Mouse (Mus musculus): ENCODE results near the gene Ssbp4.
"Not testable (repeated sequence)": the region's sequence is repeated elsewhere in the genome, so short reads cannot be mapped to it uniquely, and the experiment has no call there.

The Ssbp4 gene

DNA sequence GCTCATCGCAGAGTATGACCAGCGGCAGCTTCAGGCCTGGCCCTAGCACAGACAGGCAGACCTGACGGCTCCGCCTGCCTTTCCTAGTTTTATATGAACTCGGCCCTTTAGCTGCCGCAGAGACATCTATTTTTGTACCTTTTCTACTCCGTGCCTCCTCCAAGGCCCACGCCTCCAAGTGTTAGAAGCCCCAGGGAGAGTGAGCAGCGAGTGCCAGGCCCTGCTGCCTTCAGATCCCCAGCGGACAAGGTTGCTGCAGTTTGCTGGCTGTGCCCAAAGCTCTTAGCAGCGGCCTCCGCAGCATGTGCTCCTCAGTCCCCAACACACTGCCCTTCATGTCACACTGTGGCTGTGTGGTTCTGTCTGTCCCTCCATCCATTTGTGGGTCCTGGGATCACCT, 17.1 kb downstream of the Ssbp4 start:
- no peak for DNase-seq (ENCODE audit: low read depth, low spot score)

DNA sequence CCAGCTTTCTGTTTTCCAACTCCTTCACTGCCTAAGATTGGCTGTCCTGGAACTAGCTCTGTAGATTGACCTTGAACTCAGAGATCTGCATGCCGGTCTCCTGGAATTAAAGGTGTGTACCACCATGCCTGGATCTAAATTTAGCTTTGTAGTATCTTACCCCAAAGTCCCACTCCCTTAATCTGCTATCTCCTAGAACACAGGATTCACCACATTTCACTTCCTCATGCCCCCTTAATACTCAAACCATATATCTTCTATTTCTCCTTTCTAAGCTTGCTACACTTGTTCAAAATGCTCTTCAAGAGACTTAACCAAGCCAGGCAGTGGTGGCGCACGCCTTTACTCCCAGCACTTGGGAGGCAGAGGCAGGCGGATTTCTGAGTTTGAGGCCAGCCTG, 20.7 kb downstream of the Ssbp4 start:
- not testable (repeated sequence) for DNase-seq (ENCODE audit: low read depth, low spot score)

DNA sequence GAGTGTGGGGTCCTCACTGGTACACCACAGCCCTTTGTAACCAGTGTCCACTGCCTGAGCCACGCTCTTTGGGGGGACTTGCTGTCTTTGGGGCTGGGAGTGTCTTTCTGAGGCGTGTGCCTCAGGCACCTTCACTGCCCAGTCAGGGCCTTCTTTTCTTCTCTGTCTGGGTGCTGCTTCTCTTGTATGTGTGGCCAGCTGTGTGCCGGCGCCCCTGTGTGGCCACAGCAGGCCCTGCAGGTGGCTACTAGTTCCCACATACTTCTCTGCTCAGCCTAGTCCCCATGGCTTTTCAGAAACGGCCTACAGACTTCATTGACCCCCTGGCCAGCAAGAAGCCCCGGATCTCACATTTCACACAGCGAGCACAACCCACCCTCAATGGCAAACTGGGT, 23.4 kb downstream of the Ssbp4 start:
- peak; percentile 65 for DNase-seq (ENCODE audit: low read depth, low spot score)

DNA sequence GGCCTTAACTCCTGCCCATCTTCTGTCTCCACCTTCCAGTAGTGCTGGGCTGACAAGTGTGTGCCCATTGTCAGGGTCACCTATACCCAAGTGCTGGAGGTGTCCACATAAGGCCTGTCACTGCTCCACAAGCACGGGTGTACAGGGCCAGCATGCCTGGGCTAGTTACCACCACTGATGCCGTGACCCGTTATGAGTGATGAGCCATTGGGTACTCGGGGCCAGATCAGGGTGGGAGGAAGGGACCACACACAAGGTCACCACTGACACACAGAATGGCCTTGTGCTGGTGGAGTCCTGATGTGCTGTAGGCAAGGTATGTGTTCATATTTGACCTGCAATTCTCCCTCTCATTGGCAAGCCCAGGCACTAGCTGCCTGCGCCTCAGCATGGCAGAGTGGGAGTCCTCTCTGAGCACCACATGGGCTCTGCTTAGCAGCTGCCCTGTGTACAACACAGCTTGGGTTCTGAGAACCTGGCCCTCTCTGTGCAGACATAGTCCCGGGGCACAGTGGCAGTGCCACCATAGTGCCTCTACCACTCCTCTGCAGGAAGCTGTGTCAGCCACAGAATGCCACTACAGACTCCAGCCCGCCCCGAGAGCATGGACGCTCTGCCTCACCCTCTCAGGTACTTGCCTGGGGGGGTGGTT, 23.9 kb downstream of the Ssbp4 start:
- no peak for DNase-seq (ENCODE audit: low read depth, low spot score)

DNA sequence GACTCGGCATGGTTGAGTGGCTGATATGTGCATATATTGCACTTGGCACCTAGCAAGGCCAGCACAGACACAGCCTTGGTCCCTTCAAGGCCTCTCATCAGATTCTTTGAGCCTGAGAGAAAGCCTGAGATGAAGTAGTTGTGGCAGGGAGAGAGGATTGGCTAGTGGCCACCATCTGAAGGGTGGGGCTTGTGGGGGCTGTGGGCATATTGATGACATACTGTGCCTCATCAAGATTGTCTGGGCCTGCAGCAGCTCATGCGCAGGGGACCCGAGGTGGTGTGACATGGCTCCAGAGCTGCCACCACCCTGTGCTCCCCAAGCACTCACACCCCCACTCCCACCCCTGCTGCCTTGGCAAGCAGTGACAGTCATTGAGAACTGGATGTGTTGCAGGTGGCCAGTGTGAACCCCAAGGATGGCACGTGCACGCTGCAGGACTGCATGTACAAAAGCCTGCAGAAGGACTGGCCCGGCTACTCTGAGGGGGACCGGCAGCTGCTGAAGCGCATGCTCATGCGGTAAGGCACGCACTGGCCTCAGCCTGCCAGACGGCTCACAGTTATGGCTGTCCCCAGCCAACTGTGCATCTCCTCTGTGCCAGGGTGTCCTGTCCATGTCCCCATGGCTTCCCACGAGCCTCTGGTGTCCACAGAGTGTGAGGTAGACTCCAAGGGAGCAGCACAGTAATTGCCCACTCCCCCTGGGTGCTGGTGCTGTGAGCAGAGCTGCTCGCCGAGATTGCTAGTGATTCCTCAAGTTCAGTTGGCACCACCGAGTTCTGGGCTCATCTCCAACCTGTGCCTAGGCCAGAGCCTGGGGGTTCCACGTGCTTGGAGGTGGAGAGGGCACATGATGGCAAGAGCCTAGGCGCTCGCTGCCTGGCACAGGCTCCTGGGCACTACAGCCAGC, 24.9 kb downstream of the Ssbp4 start:
- no peak for DNase-seq (ENCODE audit: low read depth, low spot score)

DNA sequence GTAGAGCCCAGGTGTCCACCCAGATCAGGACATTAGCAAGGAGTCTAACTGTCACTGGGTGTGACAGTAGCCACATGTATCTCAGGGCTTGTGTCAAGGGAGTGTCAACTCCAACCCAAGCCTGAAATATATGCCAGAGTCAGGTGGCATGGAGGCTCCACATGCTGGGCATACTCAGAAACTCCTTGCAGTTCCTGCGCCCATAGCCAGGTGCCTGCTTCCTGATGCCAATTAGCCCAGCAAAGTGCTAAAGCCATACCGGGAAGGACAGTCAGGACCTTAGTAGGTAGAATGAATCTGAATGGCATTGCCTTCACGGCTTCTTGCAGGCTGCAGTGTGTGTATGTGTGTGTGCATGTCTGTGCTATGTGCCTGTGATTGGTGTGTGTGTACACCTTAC, 31.5 kb downstream of the Ssbp4 start:
- no peak for DNase-seq (ENCODE audit: low read depth, low spot score)

DNA sequence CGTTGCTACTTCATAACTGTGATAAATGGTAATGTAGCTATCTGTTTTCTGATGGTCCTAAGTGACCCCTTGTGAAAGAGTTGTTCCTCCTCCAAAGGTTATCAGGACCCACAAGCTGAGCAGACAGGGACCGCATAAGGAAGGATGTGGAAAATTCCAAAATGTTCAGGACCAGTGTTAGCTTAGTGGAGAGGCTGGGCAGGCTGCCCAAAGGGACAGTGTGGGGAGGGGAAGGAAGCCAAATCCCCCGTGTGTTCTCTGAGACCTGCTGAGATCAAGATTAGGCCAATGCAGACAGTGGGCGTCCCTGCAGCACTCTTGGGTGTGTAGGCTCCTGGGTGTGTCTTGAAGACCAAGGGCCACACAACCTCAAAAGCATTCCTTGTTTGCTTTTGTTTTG, 33.8 kb downstream of the Ssbp4 start:
- peak; percentile 37 for DNase-seq (ENCODE audit: low read depth, low spot score)

DNA sequence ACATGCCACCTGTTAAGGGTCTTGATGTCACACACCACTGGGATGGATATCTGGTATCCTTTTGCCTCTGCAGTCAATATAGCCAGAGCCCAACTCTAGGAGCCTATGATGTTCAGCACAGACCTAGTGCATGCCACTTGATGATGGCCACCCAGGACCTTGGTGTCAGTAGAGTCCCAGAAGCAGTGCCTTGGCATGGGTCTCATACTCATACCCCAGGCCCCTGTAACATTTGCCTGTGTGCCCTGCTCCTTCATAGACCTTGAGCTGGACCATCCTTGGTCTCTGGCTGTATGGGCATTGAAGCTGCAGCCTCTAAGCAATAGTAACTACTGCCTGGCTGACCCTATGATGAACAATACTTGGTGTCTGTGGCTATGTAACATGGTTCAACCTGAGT, 34.4 kb downstream of the Ssbp4 start:
- DNase-seq (ENCODE audit: low read depth, low spot score), result no peak

DNA sequence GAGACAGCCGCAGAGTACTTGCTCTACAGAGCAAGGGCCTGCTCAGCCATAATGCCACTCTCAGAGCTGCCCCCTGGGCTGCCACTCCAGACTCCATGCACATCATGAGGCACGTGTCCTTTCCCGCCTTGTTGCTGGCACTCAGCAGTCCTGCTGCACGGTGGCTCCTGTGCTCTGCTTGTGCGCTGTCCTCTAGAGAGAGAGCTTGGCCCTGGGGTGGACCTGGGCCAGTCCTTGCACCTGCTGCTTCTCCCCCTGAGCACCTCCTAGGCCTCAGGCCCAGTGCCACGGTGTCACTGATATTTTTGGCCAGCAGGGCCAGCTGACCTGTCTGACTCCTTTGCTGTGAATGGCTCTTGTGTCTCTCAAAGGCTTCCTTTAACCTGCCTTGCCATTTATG, 37.7 kb downstream of the Ssbp4 start:
- DNase-seq (ENCODE audit: low read depth, low spot score), result no peak

DNA sequence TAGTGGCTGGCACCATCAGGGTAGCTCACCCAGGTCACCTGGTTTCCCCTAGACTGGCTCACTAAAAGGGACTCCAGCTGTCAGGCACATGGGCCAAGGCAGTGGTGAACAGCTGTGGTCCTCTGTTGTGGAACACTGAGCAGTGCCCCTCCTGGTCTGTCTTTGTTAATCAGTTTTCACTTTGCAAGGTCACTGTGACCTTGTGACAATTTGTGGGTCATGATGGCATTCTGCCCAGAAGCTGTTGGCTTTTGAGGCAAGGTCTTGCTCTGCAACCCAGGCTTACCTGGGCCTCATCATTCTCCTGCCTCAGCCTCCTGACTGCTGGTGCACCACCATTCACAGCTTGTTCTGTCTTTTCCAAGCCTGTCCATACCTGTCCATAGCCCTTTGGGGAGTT, 38.3 kb downstream of the Ssbp4 start:
- no peak for DNase-seq (ENCODE audit: low read depth, low spot score)

DNA sequence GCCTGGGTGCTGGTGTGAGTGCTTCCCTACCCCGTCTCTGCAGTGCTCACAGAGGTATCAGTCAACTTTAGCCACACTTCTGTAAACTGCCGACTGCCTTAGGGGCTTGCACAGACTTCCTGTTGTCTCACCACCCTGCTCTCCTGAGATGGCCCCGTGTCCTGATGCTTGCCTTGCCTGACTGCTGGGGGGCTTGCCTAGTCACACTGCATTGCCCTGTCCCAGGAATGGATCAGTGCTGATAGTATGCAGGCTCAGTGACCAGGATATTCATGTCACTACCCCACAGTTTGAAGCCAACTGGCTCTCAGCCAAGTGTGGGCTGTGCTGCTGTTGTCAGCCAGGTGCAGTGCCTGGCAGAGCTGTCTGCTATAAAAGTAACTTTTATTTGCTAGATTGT, 43.1 kb downstream of the Ssbp4 start:
- no peak for DNase-seq (ENCODE audit: low read depth, low spot score)

DNA sequence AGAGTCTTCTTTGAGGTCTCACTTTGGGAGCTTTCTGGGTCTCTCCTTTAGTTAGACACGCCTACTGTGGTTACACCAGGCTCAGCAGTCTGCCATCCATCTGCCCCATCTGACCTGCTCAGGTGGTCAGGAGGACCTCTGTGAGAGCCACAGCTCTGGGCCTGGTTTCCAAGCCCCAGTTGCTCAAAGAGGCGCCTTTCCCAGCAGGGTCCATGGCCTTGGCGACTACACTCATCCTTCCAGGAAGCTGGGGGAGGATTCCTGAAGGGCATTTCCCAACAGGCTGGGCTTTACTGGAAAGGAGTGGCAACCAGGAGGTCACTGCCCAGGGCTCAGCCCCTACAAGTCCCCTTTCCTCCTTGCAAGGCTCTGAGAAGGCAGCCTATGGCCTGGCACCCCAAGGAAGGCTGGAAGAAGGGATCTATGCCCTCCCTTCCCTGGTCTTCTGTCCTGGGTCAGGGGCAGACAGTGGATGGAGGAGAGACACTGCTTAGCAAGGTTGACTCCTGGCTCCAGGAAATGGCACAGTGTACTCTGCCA, 43.9 kb downstream of the Ssbp4 start:
- no peak for DNase-seq (ENCODE audit: low read depth, low spot score)

DNA sequence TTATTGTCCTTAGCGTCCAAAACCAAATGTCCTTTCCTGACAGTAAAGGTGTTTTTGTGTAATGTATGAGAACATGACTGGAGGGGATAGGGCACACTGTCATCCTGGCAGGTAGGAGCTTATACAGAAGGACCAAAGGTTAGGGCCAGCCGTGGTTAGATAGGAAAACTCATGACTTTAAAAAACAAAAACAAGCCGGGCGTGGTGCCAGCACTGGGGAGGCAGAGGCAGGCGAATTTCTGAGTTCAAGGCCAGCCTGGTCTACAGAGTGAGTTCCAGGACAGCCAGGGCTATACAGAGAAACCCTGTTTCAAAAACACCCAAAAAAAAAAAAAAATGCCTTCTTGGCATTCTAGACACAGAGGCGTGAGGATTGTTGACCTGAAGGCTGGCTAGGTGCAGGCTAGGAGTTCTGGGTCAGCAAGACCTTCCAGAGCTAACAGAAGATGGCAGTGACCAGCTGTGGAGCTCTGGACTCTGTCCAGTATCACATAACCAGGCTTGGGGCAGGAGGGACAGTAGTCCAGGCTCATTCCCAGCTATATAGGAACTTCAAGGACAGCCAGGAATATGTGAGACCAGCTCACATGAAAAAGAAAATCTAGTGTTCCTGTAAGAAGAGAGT, 44.8 kb downstream of the Ssbp4 start:
- DNase-seq (ENCODE audit: low read depth, low spot score), result no peak

DNA sequence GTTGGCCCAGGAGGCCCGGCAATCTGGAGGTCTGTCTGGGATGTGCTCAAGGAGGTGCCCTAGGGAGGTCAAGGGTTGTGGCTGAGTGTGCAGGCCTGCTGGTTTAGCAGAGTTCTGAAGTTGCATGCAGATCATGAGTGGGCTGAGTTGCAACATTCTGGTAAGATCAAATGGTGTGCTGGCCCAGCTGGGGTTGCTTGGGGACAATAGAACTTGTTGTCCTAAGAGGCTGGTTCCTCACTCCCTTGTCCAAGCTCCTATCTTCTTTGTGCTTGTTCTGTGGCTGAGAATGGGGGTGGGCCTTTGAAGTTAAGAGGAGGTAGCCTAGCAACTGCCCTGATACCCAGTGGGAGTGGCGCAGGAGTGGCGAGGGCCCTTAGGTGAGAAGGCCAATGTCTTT, 45.9 kb downstream of the Ssbp4 start:
- peak; percentile 10 for DNase-seq (ENCODE audit: low read depth, low spot score)

DNA sequence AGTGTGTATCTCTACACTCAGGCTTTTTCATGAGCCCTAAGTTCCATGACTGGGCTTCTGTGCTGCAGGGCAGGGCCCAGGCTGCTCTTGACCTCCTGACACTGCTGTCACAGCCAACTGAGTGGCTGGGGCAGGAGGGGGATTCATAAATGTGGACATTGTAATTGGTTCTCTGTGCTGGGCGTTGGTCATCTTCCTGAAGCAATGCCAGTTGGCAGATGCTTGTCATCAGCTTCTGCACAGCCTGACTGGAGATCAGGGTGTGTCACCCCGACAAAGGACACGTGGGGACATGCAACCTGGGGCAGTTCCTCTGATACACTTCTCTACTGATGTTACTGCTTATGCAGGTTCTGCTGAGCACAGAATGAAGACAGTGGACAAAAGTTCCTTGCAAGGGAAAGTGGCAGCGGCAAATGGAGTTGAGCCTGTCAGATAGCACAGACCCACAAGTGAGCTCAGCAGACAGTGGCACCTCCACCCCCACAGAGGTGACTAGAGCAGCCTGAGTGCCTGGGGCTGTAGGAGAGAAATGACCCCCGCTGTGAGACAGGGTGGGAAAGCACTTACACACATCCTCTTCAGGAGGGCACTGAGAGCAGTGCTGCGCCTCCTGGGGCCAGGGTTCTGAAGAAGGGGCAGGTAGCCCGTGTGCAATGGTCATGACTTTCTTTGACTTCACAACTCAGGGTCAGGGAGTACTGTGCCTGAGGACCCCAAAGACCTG, 46.7 kb downstream of the Ssbp4 start:
- DNase-seq (ENCODE audit: low read depth, low spot score), result peak; percentile 21

DNA sequence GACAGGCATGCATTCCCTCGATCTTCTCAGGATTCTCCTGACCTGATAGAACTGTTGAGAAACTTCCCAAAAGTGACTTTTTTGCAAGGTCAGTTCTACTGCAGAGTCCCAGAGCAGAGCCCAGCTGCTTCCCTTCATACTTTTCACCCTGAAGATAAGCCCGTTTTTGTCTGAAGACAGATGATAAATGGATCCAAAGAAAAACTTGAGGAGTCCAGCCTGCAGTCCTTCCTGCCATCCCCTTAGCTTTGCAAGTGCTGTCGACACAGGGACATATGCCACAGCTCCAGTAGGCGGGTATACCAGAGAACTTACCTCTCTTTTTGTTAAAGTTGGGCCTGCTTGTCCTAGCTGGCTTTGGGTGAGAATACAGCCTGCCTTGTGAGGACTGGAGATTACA, 47.3 kb downstream of the Ssbp4 start:
- no peak for DNase-seq (ENCODE audit: low read depth, low spot score)

DNA sequence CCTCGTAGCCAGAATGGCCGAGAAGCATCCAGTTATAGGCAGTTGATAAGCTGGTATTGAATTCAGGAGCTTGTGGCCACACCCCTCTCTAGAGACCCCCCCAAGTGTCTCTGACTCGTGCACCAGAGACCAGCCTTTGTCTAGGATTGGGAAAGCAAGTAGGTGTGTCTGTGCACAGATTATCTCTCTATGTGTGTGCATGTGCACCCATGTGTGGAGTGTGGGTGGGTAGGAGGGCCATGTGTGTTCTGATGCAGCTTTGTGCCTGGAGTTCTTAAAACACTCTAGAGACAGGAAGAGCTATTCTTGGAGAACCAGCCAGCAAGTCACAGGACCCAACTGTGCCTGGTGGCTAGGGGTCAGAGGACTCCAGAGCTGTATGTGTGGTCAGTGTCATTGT, 48.1 kb downstream of the Ssbp4 start:
- DNase-seq (ENCODE audit: low read depth, low spot score), result no peak

DNA sequence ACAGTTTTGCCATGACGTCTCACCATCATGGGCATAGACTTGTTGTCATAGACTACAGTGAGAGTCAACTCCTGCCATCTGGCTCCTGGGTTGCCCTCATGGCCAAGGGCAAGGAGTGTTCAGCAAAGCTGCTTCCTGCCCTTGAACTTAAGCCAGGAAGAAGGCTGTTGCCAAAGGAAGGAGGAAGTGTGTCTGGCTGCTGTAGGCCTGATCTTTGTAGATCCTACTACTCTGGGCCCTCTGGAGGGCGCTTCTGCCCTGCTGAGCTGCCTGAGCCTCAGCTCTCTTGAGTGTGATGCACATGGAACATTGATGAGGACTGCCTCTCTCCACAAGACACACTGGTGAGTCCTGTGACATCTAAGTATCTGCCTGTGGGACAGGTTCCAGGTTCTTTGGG, 48.6 kb downstream of the Ssbp4 start:
- DNase-seq (ENCODE audit: low read depth, low spot score), result peak; percentile 36

DNA sequence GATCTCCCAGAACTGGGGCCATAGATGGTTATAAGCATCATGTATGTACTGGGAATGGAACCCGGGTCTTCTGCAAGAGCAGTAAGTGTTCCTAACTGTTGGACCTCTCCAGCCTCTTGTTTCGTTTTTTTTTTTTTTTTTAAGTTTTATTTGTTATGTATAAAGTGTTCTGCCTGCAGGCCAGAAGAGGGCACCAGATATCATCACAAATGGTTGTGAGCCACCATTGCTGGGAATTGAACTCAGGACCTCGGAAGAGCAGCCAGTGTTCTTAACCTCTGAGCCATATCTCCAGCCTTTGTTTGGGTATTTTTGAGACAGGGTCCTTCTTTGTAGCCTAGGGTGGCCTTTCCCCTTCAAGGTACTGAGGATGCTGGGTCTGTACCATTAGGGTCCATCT, 49.7 kb downstream of the Ssbp4 start:
- DNase-seq (ENCODE audit: low read depth, low spot score), result peak; percentile 54

DNA sequence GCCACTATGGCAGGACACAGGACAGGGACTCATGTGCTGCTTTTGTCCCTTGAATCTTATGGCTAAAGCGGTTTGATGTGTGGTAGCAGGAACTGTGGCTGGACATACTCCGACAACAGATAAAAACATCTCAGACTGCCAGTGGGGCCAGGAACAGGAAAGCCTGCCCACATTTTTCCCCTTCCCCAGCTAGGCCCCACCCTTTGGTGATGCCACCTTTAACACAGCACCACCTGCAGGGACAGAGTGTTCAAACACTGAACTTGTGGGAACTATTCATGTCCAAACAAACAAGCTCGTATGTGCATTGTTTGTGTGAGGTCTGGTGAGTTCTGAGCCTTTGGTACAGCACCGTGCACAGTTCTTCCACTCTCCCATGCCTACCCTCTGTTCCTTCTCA, 50.3 kb downstream of the Ssbp4 start:
- peak; percentile 21 for DNase-seq (ENCODE audit: low read depth, low spot score)

DNA sequence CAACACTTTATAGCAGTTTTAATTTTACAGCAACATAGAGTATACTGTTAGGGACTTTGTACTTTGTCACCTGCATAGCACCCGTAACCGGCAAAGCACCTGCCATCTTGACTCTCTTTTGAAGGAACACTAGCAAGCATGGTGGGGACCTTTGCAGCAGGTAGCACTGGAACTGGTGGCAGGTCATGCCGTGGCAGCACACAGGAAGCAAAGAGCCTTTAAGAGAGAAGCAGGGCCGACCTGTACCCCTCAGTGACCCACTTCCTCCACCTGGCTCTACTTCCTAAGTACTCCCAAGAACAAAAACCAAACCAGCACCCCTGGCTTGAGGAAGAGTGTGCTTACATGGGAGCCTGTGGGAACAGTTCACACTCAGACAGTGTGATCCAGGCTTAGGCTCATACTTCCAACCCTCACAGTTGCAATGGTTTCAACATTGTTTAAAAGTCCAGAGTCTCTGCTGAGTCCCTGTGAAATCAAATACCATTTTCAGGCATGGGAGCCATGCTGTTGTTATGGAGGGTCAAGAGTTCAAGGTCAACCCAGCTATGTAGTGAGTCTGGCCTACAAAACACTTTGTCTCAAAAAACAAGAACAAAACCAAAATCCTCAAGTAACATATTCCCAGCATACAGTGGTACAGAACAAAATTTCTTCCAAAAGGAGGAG, 53.5 kb downstream of the Ssbp4 start:
- DNase-seq (ENCODE audit: low read depth, low spot score), result peak; percentile 79

Measured in R1 (cell line).